Mouse (Mus musculus) urinary bladder, postnatal 0 days (tissue): ENCODE data around the gene Ccdc22. TPM values are rescaled to one million over a fixed set of nuclear protein-coding genes. Genes with fewer than 3 reads are reported as not detected.

Experiments
- polyA plus RNA-seq: library from polyadenylated mRNA; unstranded; fragments of >200 nt; fragmentation: Nextera tagmentation; extraction: Ambion mirVana; gene quantifications from 2 replicates; pipeline ENCODE4 v1.2.1, GENCODE M21; 2015

Gene Ccdc22
- polyA plus RNA-seq, result 13.6 and 15.5 TPM in 2 replicates

GRCm38 (mm10) chrX:7604879-7605574 is at the start of gene Ccdc22:
Ccdc22 (minus strand) TSS chrX:7605517.

GRCm38 (mm10) chrX:7638401-7639091 is 33.2 kb upstream of the Ccdc22 start, which contains the start of gene Syp:
Syp (plus strand) TSS chrX:7638471.

GRCm38 (mm10) chrX:7606783-7607182 is 1.5 kb upstream of the Ccdc22 start, which contains the start of gene Cacna1f:
Cacna1f (plus strand) TSS chrX:7607083.

GRCm38 (mm10) chrX:7574087-7574884 is 31.0 kb downstream of the Ccdc22 start, which contains the start of gene Ppp1r3f:
Ppp1r3f (minus strand) TSS chrX:7574283.

GRCm38 (mm10) chrX:7573176-7574086 is 31.9 kb downstream of the Ccdc22 start, which contains the start of gene Foxp3:
Foxp3 (plus strand) TSS chrX:7573644.

Other genes starting within 250 kb of the Ccdc22 start
- gene Usp27x, start 229.7 kb downstream of the Ccdc22 start, polyA plus RNA-seq, result 0.47 and 0.52 TPM in 2 replicates
- not detected in 2 replicates for gene Foxp3, start 31.9 kb downstream of the Ccdc22 start, polyA plus RNA-seq
- 0.86 and 1.1 TPM in 2 replicates for gene Ppp1r3f, start 31.2 kb downstream of the Ccdc22 start, polyA plus RNA-seq
- gene Cacna1f, start 1.6 kb upstream of the Ccdc22 start, polyA plus RNA-seq, result 0.04 TPM in 1 of 2 replicates, not detected in the other
- 0.69 and 0.79 TPM in 2 replicates for gene Syp, start 33.0 kb upstream of the Ccdc22 start, polyA plus RNA-seq
- 6.8 and 7.8 TPM in 2 replicates for gene Prickle3, start 51.7 kb upstream of the Ccdc22 start, polyA plus RNA-seq
- gene Plp2, start 65.9 kb upstream of the Ccdc22 start, polyA plus RNA-seq, result 303 and 319 TPM in 2 replicates
- gene Magix, start 75.7 kb upstream of the Ccdc22 start, polyA plus RNA-seq, result 0.47 and 0.53 TPM in 2 replicates
- gene Gpkow, start 91.6 kb upstream of the Ccdc22 start, polyA plus RNA-seq, result 19.2 and 20.6 TPM in 2 replicates
- 23.7 and 30.3 TPM in 2 replicates for gene Wdr45, start 108.8 kb upstream of the Ccdc22 start, polyA plus RNA-seq
- gene Gm45208, start 116.7 kb upstream of the Ccdc22 start, polyA plus RNA-seq, result 0.61 TPM in 1 of 2 replicates, not detected in the other
- gene Praf2, start 122.9 kb upstream of the Ccdc22 start, polyA plus RNA-seq, result 38.2 and 41.3 TPM in 2 replicates
- gene Ccdc120, start 145.4 kb upstream of the Ccdc22 start, polyA plus RNA-seq, result 9.0 and 10.0 TPM in 2 replicates
- gene Tfe3, start 157.0 kb upstream of the Ccdc22 start, polyA plus RNA-seq, result 21.3 and 23.4 TPM in 2 replicates
- gene Gripap1, start 184.2 kb upstream of the Ccdc22 start, polyA plus RNA-seq, result 19.2 and 23.6 TPM in 2 replicates
- gene Kcnd1, start 216.8 kb upstream of the Ccdc22 start, polyA plus RNA-seq, result 0.98 and 1.4 TPM in 2 replicates
- 23.4 and 24.7 TPM in 2 replicates for gene Otud5, start 235.8 kb upstream of the Ccdc22 start, polyA plus RNA-seq